Mouse (Mus musculus): ENCODE results near the gene Rnase9. TPM values are rescaled to one million over a fixed set of nuclear protein-coding genes. Genes with fewer than 3 reads are reported as not detected.

The Rnase9 gene
- polyA plus RNA-seq, 1 experiment from 2014 or later = not detected

DNA sequence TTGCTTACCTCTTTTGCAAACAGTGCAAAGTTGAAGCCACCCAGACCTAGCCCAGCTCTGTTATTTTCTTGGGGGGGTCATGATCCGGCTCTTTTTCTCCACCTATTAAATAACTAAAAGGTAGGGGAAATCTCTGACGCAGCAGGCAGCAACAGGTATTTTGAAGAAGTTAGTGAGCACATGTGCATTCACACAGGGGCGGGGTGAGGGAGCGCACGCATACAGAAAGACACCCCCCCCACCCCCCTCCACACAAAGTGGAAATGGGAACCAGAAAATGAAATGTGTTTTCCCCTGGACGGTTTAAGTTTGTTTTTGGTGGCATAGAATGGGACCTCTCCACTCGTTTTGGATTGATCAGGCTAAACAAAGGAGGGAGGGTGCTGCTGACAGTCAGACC is 42.1 kb upstream of the Rnase9 start:
- peak overlapping the region; percentile 66 for H3K4me3 ChIP-seq (ENCODE audit: low read depth, low read length)
- H3K27me3 ChIP-seq (ENCODE audit: control insufficient read depth, insufficient read depth, low read length) = no peaks in the 10 kb centered on the region
- H3K9ac ChIP-seq (ENCODE audit: low read depth, low read length) = 0 out of 2 replicates have a peak overlapping the region, but pooled peaks have one; percentile 74
- no peaks in the 10 kb centered on the region for H3K36me3 ChIP-seq (ENCODE audit: control insufficient read depth, insufficient read depth, low read length)
- no peak overlapping the region for H3K27ac ChIP-seq (ENCODE audit: low read depth, low read length)
- WGBS (ENCODE audit: insufficient replicate concordance) = 14% methylated on average over 7 of the region's 7 CpGs
- H3K4me2 ChIP-seq = peak overlapping the region; percentile 88
- ATAC-seq (replicated peaks; ENCODE audit: insufficient number of reproducible peaks, low FRiP score, low TSS enrichment) = no peak
- H3K9me3 ChIP-seq (replicated peaks; ENCODE audit: control insufficient read depth, low read length) = no peaks in the 10 kb centered on the region
- peaks cover 2% of the 10 kb centered on the region; the same call in 1 of the 2 replicates for H3K4me1 ChIP-seq (ENCODE audit: control insufficient read depth, insufficient read depth, low read length)

DNA sequence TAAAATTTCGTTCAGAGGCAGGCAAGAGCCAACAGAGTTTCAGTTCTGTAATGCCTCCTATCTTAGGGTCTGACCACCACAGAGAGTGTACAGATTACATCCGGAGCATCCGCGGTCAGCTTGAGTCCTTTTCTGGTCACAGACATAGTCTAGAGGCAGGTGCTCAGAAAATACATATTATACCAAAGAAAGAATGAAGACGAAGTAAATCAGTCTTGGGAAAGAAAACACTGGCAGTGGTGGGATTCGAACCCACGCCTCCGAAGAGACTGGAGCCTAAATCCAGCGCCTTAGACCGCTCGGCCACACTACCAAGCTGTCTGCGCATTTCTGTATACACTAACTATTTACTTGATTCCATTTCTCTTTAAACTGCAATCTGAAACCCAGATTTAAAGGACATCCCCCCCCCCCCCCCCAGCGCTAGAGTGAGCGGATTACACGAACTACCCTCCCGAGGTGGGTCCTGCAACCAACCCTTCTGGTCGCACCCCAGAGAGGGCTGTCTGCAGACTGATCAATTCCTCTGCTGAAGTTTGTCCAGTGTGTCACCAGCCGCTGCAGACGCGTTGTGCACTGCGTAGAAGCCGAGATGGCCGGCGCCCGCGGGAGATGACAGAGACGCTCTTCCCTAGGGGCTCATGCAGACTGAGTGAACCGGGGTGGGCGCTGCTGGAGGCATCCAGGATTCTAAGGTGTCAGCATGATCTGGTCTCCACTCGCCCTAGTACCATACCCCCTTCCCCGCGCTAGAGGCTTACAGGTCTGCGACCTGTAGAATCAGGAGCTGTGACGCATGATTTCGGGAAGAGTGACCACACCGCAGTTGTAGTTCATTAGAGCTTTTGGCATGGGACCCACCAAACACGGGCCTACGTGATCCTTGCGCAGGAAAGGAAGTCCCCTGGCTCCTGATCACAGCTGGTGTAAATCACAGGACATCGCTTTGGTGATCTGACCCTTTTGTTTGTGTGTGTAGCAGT is 41.2 kb upstream of the Rnase9 start:
- WGBS (ENCODE audit: insufficient replicate concordance) = 3% methylated on average over 40 of the region's 40 CpGs
- Histone ChIP-seq H3K9me3 (replicated peaks; ENCODE audit: control insufficient read depth, low read length) (no peaks in the 10 kb centered on the region), H3K27ac (ENCODE audit: low read depth, low read length) (peak overlapping the region; percentile 15; the same call in 1 of the 2 replicates), H3K4me1 (ENCODE audit: control insufficient read depth, insufficient read depth, low read length) (peaks cover 2% of the 10 kb centered on the region; the same call in 1 of the 2 replicates), H3K27me3 (ENCODE audit: control insufficient read depth, insufficient read depth, low read length) (no peaks in the 10 kb centered on the region), H3K4me3 (ENCODE audit: low read depth, low read length) (peak overlapping the region; percentile 66), H3K9ac (ENCODE audit: low read depth, low read length) (peak overlapping the region; percentile 74), H3K36me3 (ENCODE audit: control insufficient read depth, insufficient read depth, low read length) (no peaks in the 10 kb centered on the region), H3K4me2 (peak overlapping the region; percentile 88)
- ATAC-seq (replicated peaks; ENCODE audit: insufficient number of reproducible peaks, low FRiP score, low TSS enrichment) = peak; percentile 52

DNA sequence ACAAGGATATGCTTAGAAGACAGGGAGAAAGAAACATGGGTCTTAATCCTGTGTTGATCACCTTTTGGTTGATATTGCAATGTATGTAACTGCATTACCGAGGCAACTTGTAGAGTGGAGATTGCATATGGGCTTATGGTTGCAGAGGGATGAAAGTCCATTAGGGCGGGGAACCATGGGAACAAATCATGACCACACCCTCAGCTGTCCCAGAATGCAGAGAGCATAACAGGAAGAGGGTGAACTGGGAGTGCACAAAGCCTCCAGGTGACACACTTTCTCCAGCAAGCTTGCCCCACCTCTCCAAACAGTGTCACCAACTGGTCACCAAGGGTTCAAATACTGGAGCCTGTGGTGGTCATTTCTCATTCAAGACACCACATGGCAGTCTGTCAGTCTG is 39.4 kb upstream of the Rnase9 start:
- Histone ChIP-seq H3K36me3 (ENCODE audit: control insufficient read depth, insufficient read depth, low read length) (no peaks in the 10 kb centered on the region), H3K4me3 (ENCODE audit: low read depth, low read length) (no peak overlapping the region), H3K27ac (ENCODE audit: low read depth, low read length) (no peak overlapping the region), H3K4me1 (ENCODE audit: control insufficient read depth, insufficient read depth, low read length) (peaks cover 2% of the 10 kb centered on the region; the same call in 1 of the 2 replicates), H3K4me2 (no peak overlapping the region), H3K9me3 (replicated peaks; ENCODE audit: control insufficient read depth, low read length) (no peaks in the 10 kb centered on the region), H3K9ac (ENCODE audit: low read depth, low read length) (no peak overlapping the region), H3K27me3 (ENCODE audit: control insufficient read depth, insufficient read depth, low read length) (no peaks in the 10 kb centered on the region)
- ATAC-seq (replicated peaks; ENCODE audit: insufficient number of reproducible peaks, low FRiP score, low TSS enrichment) = no peak
- 76% methylated on average over 2 of the region's 2 CpGs for WGBS (ENCODE audit: insufficient replicate concordance)

DNA sequence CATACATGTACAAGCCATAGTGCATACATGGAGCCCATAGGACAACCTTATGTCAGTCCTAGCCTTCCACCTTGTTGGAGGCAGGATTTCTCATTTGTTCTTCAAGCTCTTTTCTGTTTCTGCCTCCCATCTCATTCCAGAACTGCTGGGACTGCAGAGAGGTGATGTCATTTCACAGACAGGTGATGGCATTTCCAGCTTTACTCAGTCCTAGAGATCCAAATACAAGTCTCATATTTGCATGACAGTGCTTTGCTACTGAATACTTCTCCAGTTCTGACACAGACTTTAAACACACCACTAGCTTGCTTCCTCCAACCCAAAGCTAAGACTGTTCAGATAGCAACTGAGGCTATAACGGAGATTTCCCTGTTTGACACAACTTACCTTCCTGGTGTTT is 37.5 kb upstream of the Rnase9 start:
- 81% methylated on average over 1 of the region's 1 CpGs for WGBS (ENCODE audit: insufficient replicate concordance)
- ATAC-seq (replicated peaks; ENCODE audit: insufficient number of reproducible peaks, low FRiP score, low TSS enrichment) = no peak

DNA sequence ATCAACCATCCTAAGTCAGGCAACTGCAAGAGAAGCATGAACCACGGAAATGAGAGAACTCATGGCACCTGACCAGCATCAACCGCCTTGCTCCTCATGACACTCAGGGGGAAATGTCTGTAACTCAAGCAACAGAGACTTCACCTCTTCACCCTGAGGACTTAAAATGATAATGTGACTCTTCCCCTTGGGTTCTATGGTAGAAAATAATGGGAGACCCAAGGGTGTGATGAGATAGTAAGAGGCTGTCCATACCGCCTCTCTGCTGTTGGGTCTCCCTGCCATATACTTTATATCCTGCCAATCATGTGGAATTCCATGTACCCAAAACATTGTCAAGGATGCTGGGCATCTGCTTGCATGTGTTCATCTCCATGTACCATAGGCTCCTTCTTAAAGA is 32.7 kb upstream of the Rnase9 start, which contains the start of gene Olfr750:
Gene Olfr750, minus strand, starts transcription at position 101 of the 400 bp plus-strand sequence.
- no peaks in the 10 kb centered on the region for H3K4me1 ChIP-seq (ENCODE audit: control insufficient read depth, insufficient read depth, low read length)
- H3K4me2 ChIP-seq = no peak within 1 kb of the TSS
- WGBS (ENCODE audit: insufficient replicate concordance) = 73% methylated on average over 3 of the region's 3 CpGs
- no peaks in the 10 kb centered on the region for H3K27me3 ChIP-seq (ENCODE audit: control insufficient read depth, insufficient read depth, low read length)
- no peak for ATAC-seq (replicated peaks; ENCODE audit: insufficient number of reproducible peaks, low FRiP score, low TSS enrichment)
- no peak within 1 kb of the TSS for H3K9ac ChIP-seq (ENCODE audit: low read depth, low read length)
- H3K36me3 ChIP-seq (ENCODE audit: control insufficient read depth, insufficient read depth, low read length) = no peaks in the 10 kb centered on the region
- no peak within 1 kb of the TSS for H3K4me3 ChIP-seq (ENCODE audit: low read depth, low read length)
- H3K27ac ChIP-seq (ENCODE audit: low read depth, low read length) = no peak within 1 kb of the TSS
- no peaks in the 10 kb centered on the region for H3K9me3 ChIP-seq (replicated peaks; ENCODE audit: control insufficient read depth, low read length)

More for the DNA sequence above, 37.5 kb upstream of the Rnase9 start:
- H3K27me3 ChIP-seq (ENCODE audit: control insufficient read depth, insufficient read depth, low read length) = no peaks in the 10 kb centered on the region
- H3K27ac ChIP-seq (ENCODE audit: low read depth, low read length) = no peak overlapping the region
- no peak overlapping the region for H3K4me2 ChIP-seq
- peaks cover 2% of the 10 kb centered on the region; the same call in 1 of the 2 replicates for H3K4me1 ChIP-seq (ENCODE audit: control insufficient read depth, insufficient read depth, low read length)
- no peak overlapping the region for H3K9ac ChIP-seq (ENCODE audit: low read depth, low read length)
- H3K9me3 ChIP-seq (replicated peaks; ENCODE audit: control insufficient read depth, low read length) = no peaks in the 10 kb centered on the region
- no peak overlapping the region for H3K4me3 ChIP-seq (ENCODE audit: low read depth, low read length)
- H3K36me3 ChIP-seq (ENCODE audit: control insufficient read depth, insufficient read depth, low read length) = no peaks in the 10 kb centered on the region

DNA sequence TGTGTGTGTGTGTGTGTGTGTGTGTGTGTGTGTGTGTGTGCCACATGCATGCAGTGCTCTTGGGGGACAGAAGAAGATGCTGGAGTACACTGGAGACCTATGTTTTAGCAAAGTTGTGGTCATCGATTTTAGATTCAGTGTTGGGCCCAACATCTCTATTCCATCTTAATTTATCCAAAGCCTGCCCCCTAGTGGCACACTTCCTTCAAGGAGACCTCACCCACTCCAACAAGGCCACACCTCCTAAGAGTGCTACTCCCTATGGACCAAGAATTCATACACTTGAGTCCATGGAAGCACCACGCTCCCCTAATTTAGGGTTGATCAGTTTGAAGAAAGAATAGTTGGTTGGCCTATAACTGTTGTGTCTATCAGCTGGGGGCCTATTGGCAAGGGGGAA is 27.9 kb upstream of the Rnase9 start:
- ATAC-seq (replicated peaks; ENCODE audit: insufficient number of reproducible peaks, low FRiP score, low TSS enrichment) = no peak
- 80% methylated on average over 2 of the region's 2 CpGs for whole genome bisulfite sequencing (ENCODE audit: insufficient replicate concordance)
- Histone ChIP-seq H3K27ac (ENCODE audit: low read depth, low read length) (no peak overlapping the region), H3K4me3 (ENCODE audit: low read depth, low read length) (no peak overlapping the region), H3K9ac (ENCODE audit: low read depth, low read length) (no peak overlapping the region), H3K9me3 (replicated peaks; ENCODE audit: control insufficient read depth, low read length) (no peaks in the 10 kb centered on the region), H3K27me3 (ENCODE audit: control insufficient read depth, insufficient read depth, low read length) (no peaks in the 10 kb centered on the region), H3K4me2 (no peak overlapping the region), H3K4me1 (ENCODE audit: control insufficient read depth, insufficient read depth, low read length) (no peaks in the 10 kb centered on the region), H3K36me3 (ENCODE audit: control insufficient read depth, insufficient read depth, low read length) (no peaks in the 10 kb centered on the region)

DNA sequence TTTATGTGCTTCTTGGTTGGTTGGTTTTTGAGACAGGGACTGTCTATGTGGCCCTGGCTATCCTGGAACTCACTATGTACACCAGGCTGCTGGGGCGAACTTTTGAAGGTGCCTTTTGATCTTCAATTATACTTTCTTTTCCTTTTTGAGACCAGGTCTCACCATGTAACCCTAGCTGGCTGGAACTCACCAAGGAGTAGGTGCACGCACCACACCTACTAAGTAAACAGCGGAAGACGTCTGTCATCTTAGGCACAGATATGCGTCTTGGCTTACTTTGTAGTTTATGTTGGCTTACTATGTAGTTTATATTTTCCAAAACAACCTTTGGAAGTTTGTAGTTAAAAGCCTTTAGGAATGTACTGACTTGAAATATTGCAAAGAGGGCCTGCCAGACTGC is 27.3 kb upstream of the Rnase9 start:
- no peak overlapping the region for H3K4me2 ChIP-seq
- no peak overlapping the region for H3K27ac ChIP-seq (ENCODE audit: low read depth, low read length)
- no peaks in the 10 kb centered on the region for H3K36me3 ChIP-seq (ENCODE audit: control insufficient read depth, insufficient read depth, low read length)
- ATAC-seq (replicated peaks; ENCODE audit: insufficient number of reproducible peaks, low FRiP score, low TSS enrichment) = no peak
- no peaks in the 10 kb centered on the region for H3K27me3 ChIP-seq (ENCODE audit: control insufficient read depth, insufficient read depth, low read length)
- no peaks in the 10 kb centered on the region for H3K9me3 ChIP-seq (replicated peaks; ENCODE audit: control insufficient read depth, low read length)
- 86% methylated on average over 5 of the region's 5 CpGs for WGBS (ENCODE audit: insufficient replicate concordance)
- no peak overlapping the region for H3K4me3 ChIP-seq (ENCODE audit: low read depth, low read length)
- no peaks in the 10 kb centered on the region for H3K4me1 ChIP-seq (ENCODE audit: control insufficient read depth, insufficient read depth, low read length)
- no peak overlapping the region for H3K9ac ChIP-seq (ENCODE audit: low read depth, low read length)

DNA sequence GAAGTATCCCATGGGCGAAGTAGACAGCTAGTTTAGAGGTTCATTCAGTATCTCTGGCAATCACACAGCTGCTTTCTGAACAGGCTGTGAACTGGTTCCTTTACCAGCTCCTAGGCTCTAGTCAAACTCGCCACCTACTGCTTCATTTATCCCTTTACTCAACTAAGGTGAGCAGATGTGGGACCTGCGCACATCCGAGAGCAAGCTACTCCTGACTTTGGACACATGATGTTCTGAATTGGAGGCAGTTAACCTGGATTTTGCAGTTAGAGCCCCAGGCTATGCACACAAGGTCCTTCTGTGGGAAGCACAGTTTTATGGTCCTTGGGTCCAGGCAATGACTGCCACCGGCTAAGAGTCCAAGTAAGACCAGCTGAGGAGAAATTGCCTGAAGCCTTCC is 19.1 kb upstream of the Rnase9 start:
- H3K27ac ChIP-seq (ENCODE audit: low read depth, low read length) = no peak overlapping the region
- H3K4me1 ChIP-seq (ENCODE audit: control insufficient read depth, insufficient read depth, low read length) = no peaks in the 10 kb centered on the region; the same call in 1 of the 2 replicates
- no peak for ATAC-seq (replicated peaks; ENCODE audit: insufficient number of reproducible peaks, low FRiP score, low TSS enrichment)
- no peak overlapping the region for H3K4me2 ChIP-seq
- H3K9ac ChIP-seq (ENCODE audit: low read depth, low read length) = no peak overlapping the region
- 82% methylated on average over 5 of the region's 5 CpGs for WGBS (ENCODE audit: insufficient replicate concordance)
- H3K9me3 ChIP-seq (replicated peaks; ENCODE audit: control insufficient read depth, low read length) = no peaks in the 10 kb centered on the region
- no peaks in the 10 kb centered on the region for H3K27me3 ChIP-seq (ENCODE audit: control insufficient read depth, insufficient read depth, low read length)
- no peaks in the 10 kb centered on the region for H3K36me3 ChIP-seq (ENCODE audit: control insufficient read depth, insufficient read depth, low read length)
- H3K4me3 ChIP-seq (ENCODE audit: low read depth, low read length) = no peak overlapping the region
